Mouse (Mus musculus) activated CD4-positive, CD25-positive, alpha-beta regulatory T cell, adult 4 months (primary cell): ENCODE measurements at regions not wholly inside any gene's neighbourhood (a gene's known extent, or its start where the extent isn't known, plus 50 kb on each side); places are given as distances from the start of the nearest gene placed in this dataset.

Experiments
- ATAC-seq: one replicate; pipeline ENCODE4 v1.8.0; 2017

DNA sequence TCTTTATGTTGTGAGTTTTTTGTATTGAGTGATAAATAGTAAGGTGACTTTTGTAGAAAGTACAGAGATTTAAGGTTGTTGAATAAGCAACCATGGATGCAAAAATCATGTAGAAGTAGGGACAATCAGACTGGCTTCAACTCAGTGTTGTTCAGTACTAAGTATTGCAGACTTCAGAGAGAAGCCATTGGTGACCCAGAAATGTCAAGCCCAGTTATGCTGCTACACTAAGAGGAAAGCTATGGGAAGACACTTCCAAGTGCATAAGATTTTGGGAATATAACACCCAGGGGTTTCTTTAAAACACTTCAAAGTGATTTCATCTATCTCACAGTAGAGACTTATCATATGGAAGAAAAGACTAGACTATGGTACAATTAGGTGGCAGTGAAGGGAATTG, 154.8 kb upstream of the Tle4 start:
- no peak for ATAC-seq

DNA sequence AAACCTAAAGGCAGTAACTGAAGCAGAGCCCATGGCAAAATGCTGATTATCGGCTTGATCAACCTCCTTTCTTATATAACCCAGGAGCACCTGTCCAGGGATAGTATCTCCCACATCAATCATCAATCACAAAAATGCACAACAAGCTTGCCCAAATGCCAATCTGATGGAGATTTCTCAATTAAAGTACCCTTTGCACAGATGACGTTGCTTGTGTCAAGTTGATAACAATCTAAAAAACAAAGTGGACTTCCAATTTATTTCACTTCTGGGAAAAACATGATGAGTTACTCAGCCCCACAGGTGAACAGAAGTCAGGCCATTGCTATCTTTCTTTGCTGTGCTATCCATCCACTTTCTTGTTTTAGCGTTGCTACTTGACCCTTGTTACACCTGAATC, 144.5 kb upstream of the Tle4 start:
- ATAC-seq = no peak

DNA sequence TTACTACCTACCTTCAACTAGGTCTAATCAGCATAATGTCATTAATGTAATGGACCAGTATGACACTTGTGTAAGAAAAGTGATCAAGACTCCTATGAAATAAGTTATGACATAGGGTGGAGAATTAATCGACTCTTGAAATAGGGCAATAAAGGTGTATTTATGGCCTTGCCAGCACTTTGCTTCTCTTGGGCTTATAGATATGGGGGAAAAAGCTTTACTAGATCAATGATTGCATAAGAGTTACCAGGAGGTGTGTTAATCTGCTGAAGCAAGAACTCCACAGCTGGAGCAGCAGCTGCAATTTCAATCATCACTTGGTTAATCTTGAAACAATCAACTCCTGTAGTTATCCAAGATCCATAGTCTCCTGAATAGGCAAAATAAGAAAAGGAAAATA, 143.1 kb upstream of the Tle4 start:
- no peak for ATAC-seq

DNA sequence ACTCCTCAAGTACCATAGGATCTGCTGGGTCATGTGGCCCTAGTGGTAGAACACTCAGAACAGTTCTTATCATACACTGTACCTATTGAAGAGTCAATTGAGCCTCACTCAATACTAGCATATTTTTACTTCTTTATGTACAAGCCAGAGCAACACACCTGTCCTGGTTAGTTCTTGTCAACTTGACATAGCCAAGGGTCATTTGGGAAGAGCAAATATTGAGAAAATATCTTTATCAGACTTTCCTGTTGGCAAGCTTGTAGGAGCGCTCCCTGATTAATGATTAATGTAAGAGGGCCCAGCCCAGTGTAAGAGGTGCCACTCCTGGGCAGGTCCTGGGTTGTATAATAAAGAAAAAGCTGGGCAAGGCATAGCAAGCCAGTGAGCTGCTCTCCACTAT, 142.3 kb upstream of the Tle4 start:
- ATAC-seq = no peak

DNA sequence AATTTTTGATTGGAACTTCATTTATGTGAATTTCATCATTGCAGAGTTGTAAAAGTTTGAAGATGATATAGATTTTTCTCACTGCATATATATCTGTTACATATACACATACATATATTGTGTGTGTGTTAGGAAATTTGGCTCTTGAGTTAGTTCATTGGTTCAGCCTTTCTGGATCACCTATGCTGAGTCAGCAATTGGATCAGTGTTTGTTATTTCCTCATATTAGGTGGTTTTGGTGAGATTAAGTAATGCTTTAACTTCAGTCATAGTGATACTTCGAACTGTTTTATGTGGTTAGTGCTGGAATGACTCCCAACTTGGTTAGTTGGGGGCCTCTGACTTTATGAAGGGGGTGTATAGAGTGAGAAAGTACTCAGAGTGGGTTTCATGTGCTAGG, 138.7 kb upstream of the Tle4 start:
- ATAC-seq = no peak

DNA sequence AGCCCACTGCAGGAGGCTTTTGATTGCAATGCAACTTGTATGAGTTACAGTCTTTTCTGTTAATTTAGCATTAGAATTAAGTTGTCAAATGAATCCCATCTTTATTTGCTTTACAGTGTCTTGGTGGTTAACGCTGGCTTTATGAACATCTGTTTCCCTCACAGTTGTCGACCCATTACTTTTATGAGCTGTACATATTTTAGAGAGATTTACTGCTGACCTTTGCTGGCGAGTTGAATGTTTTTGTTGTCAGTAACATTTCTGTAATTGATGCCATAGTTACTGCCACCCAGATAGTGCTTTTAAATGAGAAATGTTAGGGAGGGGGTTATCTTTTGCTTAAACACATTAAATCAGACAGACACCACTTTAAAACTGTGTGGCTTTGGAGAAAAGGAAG, 127.5 kb upstream of the Tle4 start:
- ATAC-seq = no peak

DNA sequence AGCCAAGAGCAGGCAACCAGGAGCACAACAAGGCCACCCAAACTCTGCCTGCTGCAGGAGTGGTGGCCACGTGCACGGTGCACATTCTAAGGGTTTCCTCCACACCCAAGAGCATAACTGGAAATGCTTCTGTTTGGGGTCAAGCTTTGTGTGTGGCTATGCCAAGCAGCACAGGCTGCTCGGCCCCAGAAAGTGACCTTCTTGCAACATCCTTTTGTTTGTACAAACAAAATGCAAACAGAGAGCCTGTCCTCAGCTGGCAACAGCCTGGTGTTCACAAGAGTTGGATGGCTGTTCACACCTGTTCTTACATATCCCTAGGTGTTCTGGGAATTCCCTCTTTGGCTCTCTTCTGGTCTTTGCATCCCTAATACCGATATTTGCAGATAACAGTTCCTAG, 126.8 kb upstream of the Tle4 start:
- no peak for ATAC-seq

DNA sequence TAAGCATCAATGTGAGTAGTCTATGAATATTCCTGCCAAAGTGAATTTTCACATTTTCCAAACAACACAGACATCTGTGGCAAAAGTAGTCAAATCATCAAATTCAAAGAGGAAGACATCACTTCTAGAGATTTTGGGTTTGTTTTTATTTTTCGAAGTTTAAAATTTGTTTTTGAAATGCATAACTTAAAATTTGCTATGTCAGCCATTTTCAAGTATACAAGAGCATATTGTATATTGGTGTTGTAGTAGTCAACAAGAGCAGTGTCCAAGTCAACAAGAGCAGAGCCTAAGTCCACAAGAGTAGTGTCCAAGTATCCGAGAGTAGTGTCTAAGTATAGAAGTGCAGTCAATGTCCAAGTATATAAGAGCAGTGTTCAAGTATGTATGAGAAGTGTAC, 107.9 kb upstream of the Tle4 start:
- no peak for ATAC-seq

DNA sequence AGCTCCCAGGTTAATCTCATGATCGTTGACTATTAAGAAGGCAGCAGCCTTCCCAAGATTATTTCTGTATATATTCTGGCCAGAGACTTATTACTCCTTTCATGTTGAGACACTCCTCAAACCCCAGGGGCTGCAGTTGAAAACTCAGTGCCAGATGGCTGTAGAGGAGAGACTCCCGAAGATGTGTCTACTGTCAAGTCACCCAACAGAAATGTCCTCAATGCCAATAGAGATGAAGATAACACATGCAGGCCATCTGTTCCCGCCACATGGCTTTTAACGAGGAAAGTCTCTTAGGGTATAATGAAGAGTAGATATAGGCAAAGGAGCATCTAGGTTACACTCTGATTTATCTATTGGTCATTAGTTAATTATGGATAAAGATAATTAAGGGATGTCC, 103.3 kb upstream of the Tle4 start:
- no peak for ATAC-seq

DNA sequence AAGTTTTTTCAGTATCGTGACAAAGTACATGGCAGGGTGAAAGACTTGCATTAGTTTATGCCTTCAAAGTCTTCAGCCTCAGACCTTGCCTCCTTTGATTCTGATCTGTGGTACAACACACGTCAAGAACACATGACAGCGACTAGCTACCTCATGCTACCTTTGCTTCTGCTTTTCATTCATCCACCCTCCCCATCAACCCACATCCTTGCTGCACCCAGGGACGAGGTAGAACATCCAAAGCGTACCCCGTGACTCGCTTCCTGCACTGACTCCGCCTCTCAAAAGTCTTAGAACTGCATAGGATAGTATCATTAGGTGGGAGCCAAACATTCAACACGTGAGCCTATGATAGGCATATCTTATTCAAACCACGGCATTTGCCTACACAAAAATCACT, 97.5 kb upstream of the Tle4 start:
- ATAC-seq = peak; percentile 94

DNA sequence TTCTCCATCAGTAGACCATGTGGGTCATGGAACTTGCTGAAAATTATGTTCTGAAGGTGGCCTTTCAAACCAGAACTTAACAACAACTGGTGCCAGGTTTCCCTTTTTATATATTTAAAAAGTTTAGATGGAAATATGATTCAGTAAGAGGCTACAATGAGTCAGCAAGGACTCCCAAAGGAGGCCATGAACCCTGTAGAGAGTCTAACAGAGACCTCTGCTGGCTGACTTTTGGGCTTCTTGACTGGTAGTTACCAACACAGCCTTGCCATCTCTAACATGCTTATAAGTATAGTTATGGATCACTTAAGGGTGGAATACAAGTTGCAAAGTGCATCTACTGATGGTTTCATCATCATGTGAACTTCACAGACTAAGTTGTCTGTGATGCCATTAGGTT, 94.3 kb upstream of the Tle4 start:
- no peak for ATAC-seq

DNA sequence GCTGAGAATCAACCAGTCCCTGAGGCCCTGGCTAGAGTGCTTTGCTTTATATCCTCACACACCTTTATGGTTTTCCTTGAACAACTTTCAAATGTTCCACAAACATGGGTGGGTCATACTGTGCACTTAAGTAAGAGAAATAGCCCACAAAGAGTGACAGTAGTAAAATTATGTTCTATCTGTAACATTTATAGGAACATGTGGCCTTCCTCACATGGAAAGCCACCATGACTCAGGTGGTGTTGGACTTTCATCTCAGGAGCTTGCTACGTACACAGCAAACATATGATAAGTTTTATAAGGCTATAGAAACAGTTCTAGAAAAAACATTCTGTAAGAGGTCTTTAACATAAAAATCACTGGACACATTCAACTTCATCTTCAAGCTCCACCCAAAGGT, 87.8 kb upstream of the Tle4 start:
- ATAC-seq = no peak

DNA sequence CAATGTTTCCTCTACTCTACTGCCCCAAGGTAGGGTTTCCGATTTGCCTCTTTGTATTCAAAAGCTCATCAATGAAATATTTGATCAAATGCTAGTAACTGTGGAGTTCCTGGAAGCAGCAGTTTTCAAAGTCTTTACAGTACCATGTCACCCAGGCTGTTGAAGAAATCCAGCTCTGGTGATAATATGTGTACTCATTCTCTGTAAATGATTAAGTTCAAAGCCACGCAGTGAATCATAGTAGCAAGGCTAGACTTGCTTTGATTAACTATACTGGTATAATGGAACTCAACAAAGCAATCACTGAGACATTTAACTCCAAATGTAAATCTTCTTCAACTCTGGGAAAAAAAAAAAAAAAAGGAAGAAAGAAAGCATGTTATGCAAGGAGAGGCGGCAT, 86.8 kb upstream of the Tle4 start:
- no peak for ATAC-seq

DNA sequence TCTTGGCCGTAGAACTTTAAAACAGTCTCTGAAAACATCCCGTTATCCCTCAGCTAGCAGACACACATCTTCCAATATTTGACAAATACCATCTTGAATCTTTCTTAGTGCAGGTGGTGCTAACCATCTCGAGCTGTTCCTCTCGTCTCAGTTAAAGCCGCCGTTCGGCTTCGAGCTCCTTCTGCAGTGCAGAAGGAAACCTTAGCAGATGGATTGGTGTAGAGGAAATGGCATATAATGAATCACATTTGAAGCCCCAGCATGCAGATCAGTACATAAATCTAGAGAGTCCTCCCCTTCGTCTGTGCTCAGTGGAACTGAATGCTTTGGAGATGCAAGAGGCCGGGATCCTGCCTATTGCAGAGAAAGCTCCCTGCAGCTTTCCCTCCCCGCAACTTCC, 83.5 kb upstream of the Tle4 start:
- no peak for ATAC-seq

DNA sequence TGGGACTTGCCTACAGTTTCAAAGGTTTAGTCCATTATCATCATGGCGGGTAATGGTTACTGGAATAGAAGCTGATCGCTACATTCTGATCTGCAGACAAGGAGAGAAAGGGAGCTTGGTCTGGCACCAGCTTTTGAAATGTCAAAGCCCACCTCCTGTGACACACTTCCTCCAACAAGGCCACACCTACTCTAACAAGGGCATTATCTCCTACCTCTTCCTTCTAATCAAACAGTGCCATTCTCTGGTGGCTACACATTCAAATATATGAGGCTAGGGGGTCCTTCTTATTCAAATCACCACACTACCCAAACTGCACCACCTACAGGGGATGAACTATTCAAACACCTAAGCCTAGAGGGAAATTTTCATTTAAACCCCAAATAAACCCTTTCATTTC, 81.9 kb upstream of the Tle4 start:
- no peak for ATAC-seq

DNA sequence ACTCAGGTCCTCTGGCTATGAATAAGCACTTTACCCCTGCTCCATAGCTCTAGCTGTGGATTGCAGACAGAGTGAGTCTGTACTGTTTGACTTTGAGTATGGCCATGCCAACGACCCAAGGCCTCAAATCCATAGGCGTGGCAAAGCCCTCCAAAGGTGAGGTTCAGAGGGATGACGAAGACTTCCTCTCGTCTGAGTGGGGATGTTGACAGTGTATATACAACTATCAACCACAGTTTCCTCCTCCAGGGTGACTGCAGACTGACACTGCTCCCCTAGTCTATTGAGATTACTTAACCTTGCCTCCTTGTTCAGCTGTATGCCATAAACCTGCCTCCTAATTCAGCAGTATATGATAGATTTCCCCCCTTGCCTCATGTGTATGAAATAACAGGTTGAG, 80.7 kb upstream of the Tle4 start:
- ATAC-seq = no peak

DNA sequence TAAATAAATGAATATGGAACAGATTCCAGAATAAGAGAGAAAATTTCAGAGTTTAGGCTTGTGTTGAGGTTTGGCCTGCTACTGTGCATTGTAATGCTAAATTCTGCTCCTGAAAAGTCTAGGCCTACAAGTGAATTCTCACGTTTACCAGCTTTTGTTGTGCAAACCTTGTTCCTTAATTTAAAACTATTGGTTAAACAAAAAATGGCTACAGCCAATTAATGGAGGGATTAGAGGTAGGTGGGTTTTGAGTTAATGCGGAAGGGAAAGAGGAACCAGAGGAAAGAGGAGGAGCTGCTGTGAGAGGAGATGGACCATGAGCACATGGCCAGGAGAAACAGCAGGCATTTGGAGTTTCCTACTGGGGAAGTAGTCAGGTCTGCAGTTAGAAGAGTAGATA, 79.1 kb upstream of the Tle4 start:
- no peak for ATAC-seq

DNA sequence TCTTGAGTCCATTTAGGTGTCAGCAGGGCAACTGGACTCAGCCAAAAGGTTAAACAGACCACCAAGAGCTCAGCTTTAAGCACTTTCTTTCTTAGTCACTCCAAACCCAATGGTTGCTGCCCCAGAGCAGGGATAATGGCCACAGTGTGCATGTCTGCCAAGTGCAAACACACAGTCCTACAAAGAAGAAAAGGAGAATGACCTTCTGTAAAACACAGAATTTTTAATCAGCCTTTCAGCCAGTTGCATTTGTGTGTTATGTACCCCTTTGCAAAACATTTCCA, 72.9 kb upstream of the Tle4 start:
- ATAC-seq = no peak

DNA sequence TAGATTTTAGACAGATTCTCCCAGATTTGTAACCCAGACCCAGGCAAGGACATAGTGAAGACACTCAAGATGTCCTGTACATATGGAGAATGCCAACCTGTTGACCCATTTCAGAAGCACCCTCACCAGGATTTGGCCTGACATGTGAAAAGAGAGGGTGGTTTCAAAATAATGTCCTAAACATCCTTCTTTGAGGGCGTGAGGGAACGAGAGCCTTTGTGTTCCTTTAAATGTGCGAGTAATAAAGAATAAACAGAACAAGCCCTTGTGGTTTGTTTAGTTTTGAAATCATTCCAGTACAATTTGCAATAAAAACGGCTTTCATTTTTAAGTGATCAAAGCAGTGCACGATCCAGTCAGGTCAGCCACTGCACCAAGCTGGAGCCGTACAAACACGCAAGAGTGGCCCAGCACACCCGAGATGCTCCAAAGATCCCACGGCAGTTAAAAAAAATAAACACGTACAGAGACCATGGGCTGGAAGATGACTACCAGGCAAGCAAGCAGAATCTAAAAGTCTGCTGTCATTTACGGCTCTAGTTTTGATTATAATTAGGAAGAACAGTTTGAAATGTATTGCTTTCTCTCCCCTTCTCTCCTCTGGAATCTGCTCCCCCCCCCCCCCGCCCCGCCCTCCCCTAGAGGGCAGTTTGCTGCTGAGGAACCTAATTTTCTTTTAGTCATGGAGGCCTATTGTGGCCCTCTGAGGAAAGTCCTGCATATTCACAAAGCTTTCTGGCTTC, 72.4 kb upstream of the Tle4 start:
- ATAC-seq = no peak

DNA sequence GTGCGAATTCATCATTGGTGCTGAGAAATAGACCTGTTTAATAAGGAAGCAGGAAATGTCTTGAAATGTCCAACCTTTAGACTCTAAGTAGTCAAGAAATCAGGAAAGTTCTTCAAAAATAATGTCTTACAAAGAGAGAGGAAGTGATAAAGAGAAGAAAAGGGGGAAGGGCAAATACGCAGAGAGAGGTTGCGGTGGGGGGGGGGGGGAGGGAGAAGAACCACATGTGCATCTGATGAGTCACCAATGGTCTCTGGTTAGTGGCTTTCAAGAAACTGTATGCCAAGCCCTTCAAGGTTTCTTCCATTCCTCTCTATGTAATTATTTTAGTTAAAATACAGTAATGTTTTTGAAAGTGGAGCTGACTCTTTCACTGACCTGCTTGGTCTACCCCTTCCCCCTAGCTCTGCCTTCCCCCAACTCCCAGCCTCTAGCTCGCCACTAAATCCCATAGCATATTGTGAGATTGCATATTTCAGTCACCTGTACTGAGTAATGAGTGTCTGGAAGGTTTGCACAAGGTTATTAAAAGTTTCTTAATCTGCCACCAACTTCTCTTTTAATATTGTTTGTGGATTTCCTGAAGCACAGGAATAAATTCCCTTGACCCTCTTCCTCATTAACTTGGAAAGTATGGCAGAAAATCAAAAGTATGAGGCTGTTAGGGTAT, 70.8 kb upstream of the Tle4 start:
- ATAC-seq = no peak

DNA sequence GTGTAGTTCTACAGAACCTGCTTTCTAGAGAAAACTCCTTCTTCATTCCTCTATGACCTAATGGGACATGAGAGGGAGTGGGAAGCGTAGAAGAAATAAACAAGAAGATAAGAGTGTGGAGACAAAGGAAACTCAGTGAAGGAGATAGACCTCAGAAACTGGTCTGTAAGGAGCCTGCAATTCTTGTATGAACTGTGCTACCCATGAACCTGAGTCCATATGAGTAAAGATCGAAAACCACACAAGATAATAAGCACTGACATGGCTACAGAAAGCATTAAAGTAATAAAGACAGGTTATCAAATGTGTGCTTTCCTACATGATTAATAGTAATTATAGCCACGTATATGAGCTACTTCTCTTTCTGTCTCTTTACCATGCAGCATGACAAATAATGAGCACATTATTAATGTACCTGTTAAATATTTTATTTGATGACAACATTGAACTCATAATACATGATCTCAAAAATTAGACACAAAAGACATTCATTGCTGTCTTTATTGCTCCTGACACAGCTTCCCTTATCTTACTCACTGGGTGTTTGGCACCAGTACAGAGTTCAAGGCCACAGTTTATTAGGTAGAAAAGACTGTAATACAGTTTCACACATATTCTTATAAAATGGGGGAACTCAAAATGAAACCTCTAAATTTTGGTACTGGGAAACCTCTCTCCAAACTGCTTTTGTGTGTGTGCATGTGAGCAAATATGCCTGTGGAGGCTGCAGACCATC, 67.0 kb upstream of the Tle4 start:
- no peak for ATAC-seq

DNA sequence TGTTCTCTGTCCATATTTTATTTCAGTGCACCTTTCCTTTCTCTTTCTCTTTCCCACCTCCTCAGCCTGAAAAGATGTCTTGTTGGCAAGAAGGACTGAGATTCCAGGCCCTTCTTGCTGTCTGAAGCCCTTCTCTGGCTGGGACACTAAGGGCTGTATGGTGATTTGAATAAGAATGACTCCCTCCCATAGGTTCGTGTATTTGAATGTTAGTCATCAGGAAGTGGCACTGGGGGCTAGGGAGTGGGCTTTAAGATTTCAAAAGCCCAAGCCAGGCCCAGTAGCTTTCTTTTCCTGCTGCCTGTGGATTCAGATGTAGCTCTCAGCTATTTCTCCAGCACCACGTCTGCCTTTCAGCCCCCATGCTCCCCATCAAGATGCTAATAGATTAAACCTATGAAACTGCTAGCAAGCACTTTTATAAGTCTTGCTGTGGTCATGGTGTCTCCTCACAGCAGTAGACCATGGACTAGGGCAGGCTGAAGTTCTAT, 66.3 kb upstream of the Tle4 start:
- no peak for ATAC-seq

DNA sequence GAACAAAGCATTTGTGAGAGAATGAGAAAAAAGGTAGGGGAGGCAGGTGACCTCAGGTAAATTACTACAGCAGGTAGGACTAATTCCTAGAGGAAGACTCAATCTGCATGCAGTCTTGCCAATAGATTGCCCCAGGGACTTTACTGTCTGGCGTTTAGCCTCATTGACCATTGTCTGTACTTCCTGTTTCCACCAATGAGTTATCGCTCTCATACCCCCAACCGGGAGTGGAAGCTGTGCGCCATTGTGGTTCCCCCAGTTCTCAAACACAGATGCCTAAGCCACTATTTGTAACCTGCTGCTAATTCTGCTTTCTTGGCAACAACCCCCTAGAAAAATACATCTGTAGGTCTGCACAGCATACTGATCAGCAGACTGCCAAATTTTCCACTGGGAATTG, 65.5 kb upstream of the Tle4 start:
- ATAC-seq = no peak

DNA sequence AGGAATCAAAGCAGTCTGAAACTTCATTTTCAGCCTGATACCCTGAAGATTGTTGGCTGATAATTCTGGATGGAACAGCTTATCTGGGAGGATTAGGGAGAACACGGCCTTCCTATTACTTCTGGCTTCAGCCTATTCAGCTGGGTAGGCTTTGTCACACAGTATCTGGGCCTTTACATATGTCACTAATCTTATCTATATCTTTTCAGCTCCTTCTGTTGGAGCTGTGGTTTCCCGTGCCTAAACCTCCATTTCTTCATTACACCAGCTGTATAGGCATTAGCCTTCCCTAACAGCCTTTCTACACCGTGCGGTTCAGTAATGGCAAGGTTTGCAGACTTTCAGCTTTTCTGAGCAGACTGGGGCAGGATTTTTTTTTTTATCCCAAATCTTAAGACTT, 61.9 kb upstream of the Tle4 start:
- ATAC-seq = no peak
